Comparison of ENCODE assay signal across 8 mouse cellular contexts in the genomic region with DNA sequence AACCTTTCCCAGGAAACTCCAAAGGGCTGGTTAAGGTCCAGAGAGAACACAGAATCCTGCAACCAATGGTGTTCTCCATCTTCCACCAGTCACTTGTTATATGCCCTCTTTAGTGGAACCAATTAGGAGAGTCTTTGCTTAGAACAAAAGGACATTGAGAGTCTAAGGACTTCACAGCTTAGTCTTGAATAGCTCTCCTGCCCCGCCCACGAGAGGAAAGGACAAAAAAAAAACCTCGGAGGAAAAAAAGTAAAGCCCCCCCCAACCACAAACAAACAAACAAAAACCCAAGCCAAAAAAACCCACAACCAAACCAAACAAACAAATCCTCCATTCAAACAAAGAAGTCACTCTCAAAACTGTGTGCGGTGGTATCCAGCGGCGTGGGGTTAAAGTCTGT. TPM values are rescaled to one million over a fixed set of nuclear protein-coding genes. Genes with fewer than 3 reads are reported as not detected.
DNase-seq lines count a peak whose midpoint lies in the region; ATAC-seq and TF ChIP-seq lines count a peak whose summit lies in the region.

No protein-coding gene starts in this region.

- no peak overlapping the region for H3K9ac ChIP-seq in lung, postnatal 0 days (replicated peaks; ENCODE audit: low read depth)
- peak overlapping the region; percentile 69; the same call in 1 of the 2 replicates for H3K9ac ChIP-seq in hindbrain, postnatal 0 days (replicated peaks; ENCODE audit: low read length)
- H3K9ac ChIP-seq in neural tube, embryonic 15.5 days (replicated peaks), result no peak overlapping the region

- no peaks in the 10 kb centered on the region for H3K27me3 ChIP-seq in lung, postnatal 0 days (replicated peaks; ENCODE audit: insufficient read depth, low read length)
- no peaks in the 10 kb centered on the region for H3K27me3 ChIP-seq in hindbrain, postnatal 0 days (ENCODE audit: insufficient read depth, low read length)
- H3K27me3 ChIP-seq in neural tube, embryonic 15.5 days (replicated peaks), result 0 out of 2 replicates have a peak, but pooled peaks cover 6% of the 10 kb centered on the region

- 5% methylated on average over 6 of the region's 6 CpGs for WGBS in lung, postnatal 0 days
- WGBS in hindbrain, postnatal 0 days, result 6% methylated on average over 6 of the region's 6 CpGs
- WGBS in neural tube, embryonic 15.5 days, result 3% methylated on average over 6 of the region's 6 CpGs

- H3K4me3 ChIP-seq in lung, postnatal 0 days (ENCODE audit: low read depth, low read length), result peak overlapping the region; percentile 12; the same call in 1 of the 2 replicates
- peak overlapping the region; percentile 67 for H3K4me3 ChIP-seq in hindbrain, postnatal 0 days (ENCODE audit: low read length)
- H3K4me3 ChIP-seq in neural tube, embryonic 15.5 days (replicated peaks), result peak overlapping the region; percentile 60

- no peaks in the 10 kb centered on the region for H3K36me3 ChIP-seq in lung, postnatal 0 days (ENCODE audit: insufficient read depth, low read length)
- H3K36me3 ChIP-seq in hindbrain, postnatal 0 days (ENCODE audit: insufficient read depth, low read length), result no peaks in the 10 kb centered on the region
- no peaks in the 10 kb centered on the region for H3K36me3 ChIP-seq in neural tube, embryonic 15.5 days

- peak overlapping the region; percentile 93 for H3K4me2 ChIP-seq in lung, postnatal 0 days (replicated peaks; ENCODE audit: low read depth, low read length)
- peak overlapping the region; percentile 93 for H3K4me2 ChIP-seq in hindbrain, postnatal 0 days (ENCODE audit: low read depth, low read length)
- peak overlapping the region; percentile 96 for H3K4me2 ChIP-seq in neural tube, embryonic 15.5 days

- no peaks in the 10 kb centered on the region for H3K9me3 ChIP-seq in lung, postnatal 0 days (ENCODE audit: low read length)
- H3K9me3 ChIP-seq in hindbrain, postnatal 0 days (ENCODE audit: low read length), result no peaks in the 10 kb centered on the region
- no peaks in the 10 kb centered on the region for H3K9me3 ChIP-seq in neural tube, embryonic 15.5 days (replicated peaks)

- peak; percentile 15 for DNase-seq in embryo, embryonic 9.5 days (ENCODE audit: extremely low spot score)
- DNase-seq in embryo, embryonic 10 days (ENCODE audit: low spot score), result no peak
- no peak for DNase-seq in lung, postnatal 0 days (ENCODE audit: low spot score)
- DNase-seq in lung, postnatal 36 days, result no peak
- no peak for DNase-seq in hindbrain, postnatal 0 days (ENCODE audit: low spot score)
- no peak for DNase-seq in urinary bladder, adult 18-20 months (ENCODE audit: low spot score in 2 of 2)

- no peak for TF ChIP-seq EP300 in lung, postnatal 0 days (IDR thresholded peaks at IDR 0.05)

- H3K4me1 ChIP-seq in lung, postnatal 0 days (ENCODE audit: insufficient read depth, low read depth, low read length), result peaks cover 7% of the 10 kb centered on the region; the same call in 1 of the 2 replicates
- peaks cover 12% of the 10 kb centered on the region; the same call in 1 of the 2 replicates for H3K4me1 ChIP-seq in hindbrain, postnatal 0 days (ENCODE audit: insufficient read depth, low read length)
- H3K4me1 ChIP-seq in neural tube, embryonic 15.5 days, result peaks cover 45% of the 10 kb centered on the region

- H3K27ac ChIP-seq in lung, postnatal 0 days (ENCODE audit: low read length), result no peak overlapping the region
- H3K27ac ChIP-seq in hindbrain, postnatal 0 days, result no peak overlapping the region
- H3K27ac ChIP-seq in neural tube, embryonic 15.5 days (replicated peaks), result no peak overlapping the region

- TF ChIP-seq CTCF in lung, postnatal 0 days (IDR thresholded peaks at IDR 0.05), result no peak
- TF ChIP-seq CTCF in hindbrain, postnatal 0 days (IDR thresholded peaks at IDR 0.05; ENCODE audit: low read depth), result no peak

- ATAC-seq in lung, postnatal 0 days, result no peak
- no peak for ATAC-seq in hindbrain, postnatal 0 days
- no peak for ATAC-seq in neural tube, embryonic 15.5 days (ENCODE audit: low FRiP score)
- ATAC-seq in erythroid progenitor cell, adult 5-6 weeks (replicated peaks; ENCODE audit: low FRiP score, poor library complexity, severe bottlenecking), result no peak

RNA-seq across cellular contexts. Expression of a gene that starts 2.1 kb away (rescaled TPM):
- 13.3 and 15.1 TPM in 2 replicates for polyA plus RNA-seq in lung, postnatal 0 days (2015; fragmentation: Nextera tagmentation; extraction: Ambion mirVana)
- 76.1 and 95.8 TPM in 2 replicates for total RNA-seq in hindbrain, postnatal 0 days (2014; rRNA removed)
- 5.1 and 5.2 TPM in 2 replicates for polyA plus RNA-seq in hindbrain, postnatal 0 days (2015; fragmentation: Nextera tagmentation; extraction: Ambion mirVana)
- 4.2 and 5.5 TPM in 2 replicates for polyA plus RNA-seq in neural tube, embryonic 15.5 days (2015; fragmentation: Nextera tagmentation; extraction: Ambion mirVana)
- 390 and 435 TPM in 2 replicates for total RNA-seq in erythroid progenitor cell, adult 5-6 weeks (2015; ENCODE audit: low replicate concordance)
- total RNA-seq in erythroid progenitor cell, adult 5-6 weeks (2017; ENCODE audit: low replicate concordance), result 236 and 385 TPM in 2 replicates

Comparison
In these comparisons a context has a peak if more than half of its experiments do, and no peak if none do; other contexts are left out.
1. H3K4me3 ChIP-seq: peak in every context shown above with its lines; median percentile 67 in hindbrain, postnatal 0 days; 60 in neural tube, embryonic 15.5 days; 12 in lung, postnatal 0 days.